Mouse (Mus musculus) embryo, embryonic 10 days (tissue): Measurements from ENCODE around the gene Cep250.
A peak's percentile ranks its signal among the peaks of the same experiment; 100 is the strongest.
"Not testable (repeated sequence)": the region's sequence is repeated elsewhere in the genome, so short reads cannot be mapped to it uniquely, and the experiment has no call there.

Experiments used
- DNase-seq: peaks from one replicate; pipeline ENCODE4 v3.0.0-alpha.2; 2015; ENCODE audit warnings: low spot score

Gene Cep250

GRCm38 (mm10) chr2:155956134-155957059 lies at the start of gene Cep250:
Gene Cep250, plus strand, starts transcription at chr2:155956458.
- peak; percentile 94 for DNase-seq

DNA sequence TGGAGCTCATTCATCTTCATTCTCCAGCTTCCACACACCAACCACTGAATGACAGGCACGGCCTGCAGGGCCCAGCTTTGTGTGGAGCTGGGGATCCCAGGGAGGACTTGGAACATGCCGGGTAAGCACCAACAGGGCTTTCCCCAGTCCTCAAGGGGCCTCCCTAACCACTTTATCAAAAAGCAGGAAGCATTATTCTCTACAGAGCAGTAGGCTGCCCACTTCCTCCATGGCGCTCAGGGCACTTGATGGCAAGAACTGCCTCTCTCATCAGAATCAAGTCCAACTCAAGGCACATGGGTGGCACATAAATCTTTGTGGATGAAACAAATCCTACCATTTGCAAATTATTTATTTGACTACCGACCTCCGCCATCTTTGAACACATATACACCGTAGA lies 41.6 kb upstream of the Cep250 start:
- DNase-seq, result no peak

DNA sequence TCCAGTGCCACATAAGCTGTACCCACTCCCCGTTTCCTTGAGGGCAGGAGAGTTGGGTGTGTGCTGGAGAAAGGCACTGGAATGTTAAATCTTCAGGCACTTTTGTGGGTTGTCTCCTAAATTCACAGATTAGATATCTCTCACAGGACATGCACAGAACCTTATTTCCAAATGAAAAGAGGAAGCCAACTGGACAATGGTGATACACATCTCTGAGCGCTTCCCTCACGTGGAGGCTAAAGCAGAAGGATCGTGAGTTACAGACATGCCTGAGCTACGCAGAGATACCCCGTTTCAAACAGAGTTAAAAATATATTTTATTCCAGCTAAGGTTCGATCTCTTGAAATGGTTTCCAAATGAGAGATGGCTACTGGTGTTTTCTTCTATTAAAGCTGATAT lies 33.1 kb upstream of the Cep250 start:
- no peak for DNase-seq

- not testable (repeated sequence) for DNase-seq
These were observed 31.0 kb upstream of the Cep250 start for GRCm38 (mm10) chr2:155925213-155925612.

DNA sequence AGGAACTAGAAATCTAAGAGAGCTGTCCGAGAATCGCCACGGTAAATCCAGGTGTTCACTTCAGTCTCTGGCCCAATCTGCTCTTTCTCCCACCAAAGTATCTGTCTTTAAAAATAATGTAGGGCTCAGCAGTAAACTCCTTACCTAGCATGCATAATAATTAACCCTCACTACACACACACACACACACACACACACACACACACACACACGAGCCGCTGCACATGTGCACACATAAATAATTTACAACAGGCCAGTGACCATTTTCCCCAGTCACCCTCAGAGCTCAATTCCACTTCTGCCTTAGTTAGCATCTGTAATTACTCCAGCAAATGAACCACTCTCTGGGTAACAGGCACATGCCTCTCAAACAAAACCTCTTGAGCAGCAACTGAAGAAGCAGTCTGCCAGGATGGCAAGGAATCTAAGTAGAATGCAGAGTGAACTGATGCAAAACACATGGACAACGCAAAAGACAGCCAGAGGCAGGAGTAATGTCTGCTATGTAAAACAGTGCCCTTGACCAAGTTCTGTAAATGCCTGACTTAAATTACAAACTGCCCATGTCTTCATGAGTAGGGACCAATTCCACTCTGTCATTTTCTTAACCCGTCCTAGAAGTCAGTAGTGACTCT lies 27.4 kb upstream of the Cep250 start:
- no peak for DNase-seq

GRCm38 (mm10) chr2:155929531-155930442 lies 26.5 kb upstream of the Cep250 start, which contains the start of gene Uqcc1:
Gene Uqcc1, minus strand, starts transcription at chr2:155930310.
- peak; percentile 96 for DNase-seq

DNA sequence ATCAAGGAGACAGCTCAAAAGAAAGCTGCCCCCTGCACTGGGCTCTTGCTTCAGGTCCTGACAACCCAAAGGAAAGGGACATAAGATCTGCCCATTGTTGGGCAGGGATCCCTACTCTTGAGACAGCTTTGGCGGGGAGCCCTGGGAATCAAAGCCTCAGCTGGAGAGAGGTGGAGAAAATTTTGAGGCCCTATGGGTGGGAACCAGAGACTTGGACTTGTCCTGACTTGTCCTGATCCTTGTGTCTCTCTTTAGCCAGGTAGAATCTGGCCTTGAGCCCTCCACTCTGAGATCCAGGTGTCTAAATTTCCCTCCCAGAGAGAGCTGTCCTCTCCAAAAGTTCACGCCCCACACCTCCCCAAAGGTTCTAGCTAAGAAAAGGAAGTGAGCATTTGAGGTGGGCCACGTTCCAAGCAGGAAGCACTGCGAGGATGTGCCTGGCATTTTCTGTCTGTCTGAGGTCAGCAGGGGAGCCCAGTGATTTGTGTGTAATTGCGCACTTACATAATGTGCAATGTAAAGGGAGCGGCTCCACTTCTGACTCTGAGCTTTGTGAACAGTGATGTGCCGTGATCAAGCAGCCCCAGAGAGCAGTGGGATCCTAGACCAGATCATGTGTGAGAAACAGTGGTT lies 16.2 kb upstream of the Cep250 start:
- no peak for DNase-seq

DNA sequence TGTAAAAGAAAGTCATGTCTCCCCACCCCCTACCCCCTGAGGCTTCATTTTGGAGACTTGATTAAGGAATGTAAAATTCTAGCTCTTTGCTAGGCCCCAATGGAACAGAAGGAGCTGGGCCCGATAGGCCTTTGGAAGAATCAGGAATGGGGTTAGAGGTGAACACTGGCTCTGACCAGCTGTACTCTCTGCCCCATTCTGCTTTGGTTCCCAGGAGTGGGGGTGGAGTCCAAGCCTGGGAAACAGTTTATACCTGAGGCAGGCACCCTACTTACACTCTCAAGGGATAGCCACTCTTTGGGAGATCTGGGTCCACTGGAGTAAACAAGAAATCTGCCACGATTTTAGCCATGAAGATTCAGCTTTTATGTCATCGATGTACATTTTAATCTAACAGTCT lies 15.6 kb upstream of the Cep250 start, which contains the start of gene Gm15557:
TSS of gene Gm15557 (plus strand) at position 48 of the 400 bp plus-strand sequence.
- DNase-seq, result no peak

DNA sequence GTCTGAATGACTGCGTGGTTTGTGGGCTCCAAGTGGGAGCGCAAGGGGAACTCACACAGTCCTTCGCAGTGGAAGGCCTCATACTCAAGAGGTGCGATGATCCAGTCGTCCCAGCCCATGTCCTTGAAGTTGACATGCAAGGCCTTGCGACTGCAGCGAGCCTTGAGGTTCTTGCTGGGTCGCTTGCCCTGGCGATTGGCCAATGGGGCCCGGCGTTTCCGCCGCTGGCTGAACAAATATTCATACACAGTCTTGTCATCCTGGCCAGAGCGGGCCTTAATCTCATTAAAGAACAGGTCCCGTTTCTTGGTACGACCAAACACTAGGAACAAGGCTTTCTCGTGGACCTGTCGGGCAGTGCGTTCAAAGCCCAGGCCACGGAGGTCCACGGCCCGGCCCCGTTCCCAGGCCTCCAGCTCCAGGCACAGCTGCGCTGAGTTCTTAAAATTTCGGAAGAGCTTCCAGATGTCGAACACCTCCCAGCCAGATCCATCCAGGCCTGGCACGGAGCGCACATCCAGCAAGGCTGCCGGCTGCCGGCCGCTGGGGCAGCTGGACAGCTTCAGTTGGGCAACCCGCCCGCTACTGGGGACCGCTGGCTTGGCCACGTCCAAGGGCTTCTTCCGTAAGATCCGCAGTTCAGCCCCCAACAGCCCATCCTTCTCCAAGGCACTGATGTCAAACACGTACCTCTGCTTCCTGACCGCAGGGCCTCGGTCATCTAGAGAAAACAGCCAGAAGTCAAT lies 14.4 kb upstream of the Cep250 start:
- no peak for DNase-seq

GRCm38 (mm10) chr2:155943463-155943862 lies 12.8 kb upstream of the Cep250 start:
- DNase-seq, result peak; percentile 42

GRCm38 (mm10) chr2:155944685-155945084 lies 11.6 kb upstream of the Cep250 start:
- no peak for DNase-seq

GRCm38 (mm10) chr2:155945124-155945523 lies 11.1 kb upstream of the Cep250 start, which contains the start of gene Gdf5:
Gene Gdf5, minus strand, starts transcription at chr2:155945367.
- no peak for DNase-seq

DNA sequence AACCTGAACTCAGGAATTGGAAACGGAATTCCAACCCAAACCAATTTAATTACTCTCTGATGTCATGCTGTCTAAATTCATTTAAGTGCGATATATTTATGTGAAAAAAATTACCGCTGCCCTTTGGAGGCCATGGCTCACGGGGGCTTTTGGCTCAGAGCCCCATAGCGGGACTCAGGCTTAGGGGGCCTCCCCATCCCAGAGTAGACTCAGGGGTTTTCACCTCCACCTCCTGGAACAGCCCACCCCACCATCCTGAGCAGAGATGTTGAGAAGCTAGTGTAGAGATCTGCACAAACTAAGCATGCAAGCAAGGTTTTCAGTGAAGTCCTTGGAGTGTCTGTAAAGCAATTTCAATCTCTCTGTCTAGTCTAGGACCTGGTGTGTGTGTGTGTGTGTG lies 10.7 kb upstream of the Cep250 start:
- no peak for DNase-seq

GRCm38 (mm10) chr2:155946069-155946468 lies 10.2 kb upstream of the Cep250 start:
- peak; percentile 86 for DNase-seq

GRCm38 (mm10) chr2:155946499-155946898 lies 9.8 kb upstream of the Cep250 start:
- DNase-seq, result no peak

- no peak for DNase-seq
These were observed 8.8 kb upstream of the Cep250 start for GRCm38 (mm10) chr2:155947390-155948002.

GRCm38 (mm10) chr2:155949362-155949761 lies 6.9 kb upstream of the Cep250 start:
- peak; percentile 77 for DNase-seq

DNA sequence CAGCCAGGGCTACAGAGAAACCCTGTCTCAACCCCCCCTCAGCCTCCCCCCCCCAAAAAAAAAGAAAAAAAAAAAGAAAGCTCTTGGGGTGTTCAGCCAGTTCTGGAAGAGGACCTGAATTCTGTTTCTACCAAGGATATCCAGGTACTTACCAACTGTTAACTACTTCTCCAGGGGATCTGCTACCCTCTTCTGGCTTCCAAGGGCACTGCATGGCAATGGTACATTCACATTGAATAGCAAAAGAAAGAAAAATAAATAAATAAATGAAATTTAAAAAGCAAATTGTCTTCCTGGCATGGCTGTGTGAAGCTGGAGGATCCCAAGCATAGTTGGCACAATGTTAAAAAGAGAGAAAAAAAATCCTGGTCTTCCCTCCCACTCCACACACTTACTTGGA lies 4.3 kb upstream of the Cep250 start:
- DNase-seq, result peak; percentile 75

- DNase-seq, result no peak
These were observed 3.7 kb downstream of the Cep250 start for GRCm38 (mm10) chr2:155959981-155960380.

- DNase-seq, result no peak
These were observed 5.6 kb downstream of the Cep250 start for GRCm38 (mm10) chr2:155961862-155962261.
